Mouse (Mus musculus) brain, embryonic 14.5 days (tissue): Measurements from ENCODE around the gene Eif4enif1.

Experiments used
- CTCF ChIP-seq: fragments of 200-500 bp; IDR thresholded peaks from 2 replicates; pipeline ENCODE4 v1.5.1; 2012; ENCODE audit warnings: inconsistent platforms, mild to moderate bottlenecking, moderate library complexity, borderline replicate concordance; ENCODE audit not compliant: insufficient read depth, insufficient read length; ENCODE audit errors: extremely low read depth
- POLR2A ChIP-seq: fragments of 200-500 bp; IDR thresholded peaks from 2 replicates; pipeline ENCODE4 v1.6.1; 2012; ENCODE audit warnings: mild to moderate bottlenecking, inconsistent platforms, borderline replicate concordance; ENCODE audit not compliant: poor library complexity, insufficient read depth, insufficient read length, severe bottlenecking; ENCODE audit errors: extremely low read depth

DNA sequence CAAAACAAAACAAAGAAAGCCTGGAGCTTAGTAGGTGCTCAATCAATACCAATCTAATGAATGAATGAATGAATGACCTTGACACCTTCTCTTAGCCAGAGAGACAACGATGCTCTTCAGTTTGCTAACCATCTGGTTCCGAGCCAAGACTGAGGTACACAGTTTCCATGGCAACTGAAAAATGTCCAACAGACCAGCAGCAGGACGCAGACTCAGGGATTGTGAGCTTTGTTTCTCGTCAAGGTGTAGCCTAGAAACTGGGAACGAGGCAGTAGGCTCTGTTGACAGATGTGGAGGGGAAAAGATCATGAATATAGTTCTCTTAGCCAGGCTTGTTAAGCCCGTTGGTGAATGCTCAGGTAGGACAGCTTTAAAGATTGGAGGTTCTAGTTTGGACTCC lies 84.9 kb downstream of the Eif4enif1 start:
- TF ChIP-seq POLR2A (no peak), CTCF (no peak)
